Mouse (Mus musculus) MEL (cell line): Measurements from ENCODE around the gene Tnxb. TPM values are rescaled to one million over a fixed set of nuclear protein-coding genes. Genes with fewer than 3 reads are reported as not detected.

Experiments used
- DNase-seq: peaks from one replicate; pipeline ENCODE4 v3.0.0; 2011; ENCODE audit warnings: low read depth, low spot score
- H3K27ac ChIP-seq: 2 replicates; pipeline ENCODE4 v1.5.1; 2012; ENCODE audit warnings: low read depth, mild to moderate bottlenecking, control low read depth, low read length, moderate library complexity; ENCODE audit not compliant: control insufficient read depth
- H3K27me3 ChIP-seq, 2 experiments: fragments of 150-350 bp in 1 of 2; sonication (generic) in 1 of 2; 2 replicates each; pipeline ENCODE4 v1.6.1; 2012; ENCODE audit warnings: low read length in 2 of 2, mild to moderate bottlenecking in 2 of 2, improper control_type of control experiment in 1 of 2, moderate library complexity in 1 of 2; ENCODE audit not compliant: insufficient read depth in 2 of 2, control insufficient read depth in 1 of 2
- H3K36me3 ChIP-seq, 2 experiments: 2 replicates each; pipeline ENCODE4 v1.6.1; 2012 to 2014; ENCODE audit warnings: low read length in 2 of 2, improper control_type of control experiment in 1 of 2, inconsistent platforms in 1 of 2, mild to moderate bottlenecking in 1 of 2; ENCODE audit not compliant: insufficient read depth in 2 of 2, control insufficient read depth in 1 of 2
- H3K4me1 ChIP-seq, 2 experiments: fragments of 150-350 bp in 1 of 2; sonication (generic) in 1 of 2; 2 replicates each; pipeline ENCODE4 v1.6.1; 2012; ENCODE audit warnings: low read length in 2 of 2, improper control_type of control experiment in 1 of 2, mild to moderate bottlenecking in 1 of 2; ENCODE audit not compliant: insufficient read depth in 2 of 2, control insufficient read depth in 1 of 2
- H3K4me3 ChIP-seq, 2 experiments: fragments of 150-350 bp in 1 of 2; sonication (generic) in 1 of 2; 2 replicates each; pipeline ENCODE4 v1.5.1; 2012; ENCODE audit warnings: low read depth in 2 of 2, low read length in 2 of 2, mild to moderate bottlenecking in 2 of 2, moderate library complexity in 2 of 2, control low read depth in 1 of 2, improper control_type of control experiment in 1 of 2; ENCODE audit not compliant: control insufficient read depth in 1 of 2, insufficient read depth in 1 of 2
- H3K79me2 ChIP-seq: 2 replicates; pipeline ENCODE4 v1.6.1; 2012; ENCODE audit warnings: mild to moderate bottlenecking, low read length, moderate library complexity; ENCODE audit not compliant: control insufficient read depth, poor library complexity, insufficient read depth
- H3K9ac ChIP-seq: 2 replicates; pipeline ENCODE4 v1.6.1; 2012; ENCODE audit warnings: low read depth, mild to moderate bottlenecking, control low read depth, low read length, moderate library complexity; ENCODE audit not compliant: control insufficient read depth, poor library complexity, severe bottlenecking
- H3K9me3 ChIP-seq: fragments of 150-350 bp; sonication (generic); replicated peaks from 2 replicates; pipeline ENCODE4 v1.6.1; 2012; ENCODE audit warnings: mild to moderate bottlenecking, low read length, improper control_type of control experiment, moderate library complexity; ENCODE audit not compliant: insufficient read depth
- BHLHE40 ChIP-seq: IDR thresholded peaks from 2 replicates; pipeline ENCODE4 v1.6.1; 2012; ENCODE audit warnings: low read depth, mild to moderate bottlenecking, inconsistent platforms, low read length, improper control_type of control experiment, borderline replicate concordance
- CHD1 ChIP-seq: IDR thresholded peaks from 2 replicates; pipeline ENCODE4 v1.6.1; 2012; ENCODE audit warnings: low read depth, mild to moderate bottlenecking, inconsistent platforms, low read length, improper control_type of control experiment
- CHD2 ChIP-seq: IDR thresholded peaks from 2 replicates; pipeline ENCODE4 v1.6.1; 2011; ENCODE audit warnings: low read length, improper control_type of control experiment
- E2F4 ChIP-seq: IDR thresholded peaks from 2 replicates; pipeline ENCODE4 v1.6.1; 2011; ENCODE audit warnings: low read depth, low read length, improper control_type of control experiment, borderline replicate concordance
- ELF1 ChIP-seq: IDR thresholded peaks from 2 replicates; pipeline ENCODE4 v1.6.1; 2014; ENCODE audit warnings: low read depth, mild to moderate bottlenecking, inconsistent platforms, low read length, improper control_type of control experiment, moderate library complexity
- EP300 ChIP-seq, 2 experiments: IDR thresholded peaks; 2 replicates each; pipeline ENCODE4 v1.6.1; 2011; ENCODE audit warnings: improper control_type of control experiment in 2 of 2, low read length in 2 of 2, low read depth in 1 of 2, mild to moderate bottlenecking in 1 of 2
- ETS1 ChIP-seq: IDR thresholded peaks from 2 replicates; pipeline ENCODE4 v1.6.1; 2012; ENCODE audit warnings: low read depth, mild to moderate bottlenecking, inconsistent platforms, low read length, improper control_type of control experiment, moderate library complexity
- GATA1 ChIP-seq: IDR thresholded peaks from 2 replicates; pipeline ENCODE4 v1.6.1; 2011; ENCODE audit warnings: low read depth, low read length, improper control_type of control experiment
- MAFK ChIP-seq: IDR thresholded peaks from 2 replicates; pipeline ENCODE4 v1.6.1; 2011; ENCODE audit warnings: low read depth, mild to moderate bottlenecking, low read length, improper control_type of control experiment, borderline replicate concordance
- MAX ChIP-seq: IDR thresholded peaks from 2 replicates; pipeline ENCODE4 v1.6.1; 2011; ENCODE audit warnings: low read length, improper control_type of control experiment
- MYB ChIP-seq: IDR thresholded peaks from 2 replicates; pipeline ENCODE4 v1.6.1; 2011; ENCODE audit warnings: mild to moderate bottlenecking, low read depth, low read length, improper control_type of control experiment
- MYC ChIP-seq: IDR thresholded peaks from 2 replicates; pipeline ENCODE4 v1.6.1; 2011; ENCODE audit warnings: low read depth, mild to moderate bottlenecking, low read length, improper control_type of control experiment, moderate library complexity
- NRF1 ChIP-seq: IDR thresholded peaks from 2 replicates; pipeline ENCODE4 v1.6.1; 2014; ENCODE audit warnings: low read depth, mild to moderate bottlenecking, inconsistent platforms, low read length, improper control_type of control experiment, moderate library complexity; ENCODE audit not compliant: poor library complexity, insufficient read depth, severe bottlenecking
- POLR2A ChIP-seq, 2 experiments: IDR thresholded peaks; 2 replicates each; pipeline ENCODE4 v1.6.1; 2011 to 2012; ENCODE audit warnings: low read length in 2 of 2, mild to moderate bottlenecking in 2 of 2, control low read depth in 1 of 2, improper control_type of control experiment in 1 of 2, low read depth in 1 of 2, moderate library complexity in 1 of 2; ENCODE audit not compliant: control insufficient read depth in 1 of 2, insufficient read depth in 1 of 2, poor library complexity in 1 of 2
- RAD21 ChIP-seq: IDR thresholded peaks from 2 replicates; pipeline ENCODE4 v1.6.1; 2011; ENCODE audit warnings: mild to moderate bottlenecking, low read depth, low read length, improper control_type of control experiment
- SMC3 ChIP-seq: IDR thresholded peaks from 2 replicates; pipeline ENCODE4 v1.6.1; 2011; ENCODE audit warnings: low read depth, low read length, improper control_type of control experiment
- TAL1 ChIP-seq: IDR thresholded peaks from 2 replicates; pipeline ENCODE4 v1.6.1; 2012; ENCODE audit warnings: mild to moderate bottlenecking, inconsistent platforms, low read length, moderate library complexity, mixed read lengths
- TBP ChIP-seq: IDR thresholded peaks from 2 replicates; pipeline ENCODE4 v1.8.0; 2011; ENCODE audit warnings: low read depth, low read length, improper control_type of control experiment
- TCF12 ChIP-seq: IDR thresholded peaks from 2 replicates; pipeline ENCODE4 v1.6.1; 2014; ENCODE audit warnings: low read depth, mild to moderate bottlenecking, inconsistent platforms, low read length, improper control_type of control experiment, moderate library complexity
- UBTF ChIP-seq: IDR thresholded peaks from 2 replicates; pipeline ENCODE4 v1.6.1; 2012; ENCODE audit warnings: low read depth, mild to moderate bottlenecking, inconsistent platforms, low read length, improper control_type of control experiment, moderate library complexity, borderline replicate concordance; ENCODE audit not compliant: insufficient read depth
- ZC3H11A ChIP-seq: IDR thresholded peaks from 2 replicates; pipeline ENCODE4 v1.6.1; 2012; ENCODE audit warnings: low read depth, mild to moderate bottlenecking, inconsistent platforms, low read length, improper control_type of control experiment
- ZKSCAN1 ChIP-seq: IDR thresholded peaks from 2 replicates; pipeline ENCODE4 v1.6.1; 2012; ENCODE audit warnings: low read depth, mild to moderate bottlenecking, inconsistent platforms, low read length, improper control_type of control experiment, moderate library complexity
- ZNF384 ChIP-seq: IDR thresholded peaks from 2 replicates; pipeline ENCODE4 v1.6.1; 2012; ENCODE audit warnings: low read depth, mild to moderate bottlenecking, inconsistent platforms, low read length, improper control_type of control experiment
- polyA plus RNA-seq, 2 experiments: library from polyadenylated mRNA; stranded (reverse) in 1 of 2; unstranded in 1 of 2; fragments of >175 nt in 1 of 2; fragments of >200 nt in 1 of 2; gene quantifications; 2 replicates each; pipeline versions ENCODE4 v1.2.1 to v1.2.4; 2012; ENCODE audit warnings: low replicate concordance in 2 of 2, low read depth in 1 of 2; ENCODE audit not compliant: insufficient read length in 2 of 2, insufficient read depth in 1 of 2, missing spikeins in 1 of 2
- total RNA-seq: library from RNA; depleted of rRNA; stranded (reverse); fragments of 300-350 nt; gene quantifications from 2 replicates; pipeline ENCODE4 v1.2.3, GENCODE M21; 2012

Gene Tnxb
- total and polyA plus RNA-seq, 3 experiments, result 0.27 to 0.28 TPM; not detected in 1

DNA sequence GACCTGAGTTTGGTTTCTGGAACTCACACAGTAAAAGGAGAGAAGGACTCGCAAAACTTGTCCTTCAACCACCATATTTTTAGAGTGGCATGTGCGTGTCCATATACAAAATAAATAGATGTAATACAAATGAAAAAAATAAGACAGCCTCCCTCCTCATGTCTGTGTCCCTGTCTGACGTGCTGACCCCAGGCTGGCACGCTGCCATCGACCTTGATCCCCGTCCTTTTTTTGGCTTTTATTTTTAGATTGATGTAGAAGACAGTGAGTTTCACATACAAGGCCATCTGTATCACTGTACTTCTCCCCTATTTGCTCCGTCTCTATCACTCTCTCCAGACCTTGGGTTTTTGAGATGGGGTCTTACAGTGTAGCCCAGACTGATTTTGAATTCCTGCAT lies 5.9 kb upstream of the Tnxb start:
- DNase-seq, result no peak
- Histone ChIP-seq H3K9me3 (no peaks in the 10 kb centered on the region), H3K9ac (no peak overlapping the region), H3K27ac (no peak overlapping the region), H3K36me3 (peaks cover 0 to 3% of the 10 kb centered on the region in 2 experiments; a peak in 1 of 4 replicates), H3K79me2 (no peaks in the 10 kb centered on the region), H3K27me3 (no peaks in the 10 kb centered on the region), H3K4me3 (no peak overlapping the region), H3K4me1 (peaks cover 0 to 18% of the 10 kb centered on the region in 2 experiments; a peak in 3 of 4 replicates)
- TF ChIP-seq ZC3H11A, result no peak
- no peak for TF ChIP-seq ZKSCAN1
- no peak for TF ChIP-seq EP300 (IDR thresholded peaks at IDR 0.05; ENCODE audit: low read depth in 1 of 2, low read length in 2 of 2)
- no peak for TF ChIP-seq ETS1
- no peak for TF ChIP-seq UBTF
- TF ChIP-seq TAL1, result no peak
- TF ChIP-seq SMC3, result no peak
- TF ChIP-seq MAFK, result no peak
- no peak for TF ChIP-seq NRF1
- TF ChIP-seq TBP, result no peak
- TF ChIP-seq CHD2, result no peak
- no peak for TF ChIP-seq RAD21
- TF ChIP-seq GATA1, result no peak

DNA sequence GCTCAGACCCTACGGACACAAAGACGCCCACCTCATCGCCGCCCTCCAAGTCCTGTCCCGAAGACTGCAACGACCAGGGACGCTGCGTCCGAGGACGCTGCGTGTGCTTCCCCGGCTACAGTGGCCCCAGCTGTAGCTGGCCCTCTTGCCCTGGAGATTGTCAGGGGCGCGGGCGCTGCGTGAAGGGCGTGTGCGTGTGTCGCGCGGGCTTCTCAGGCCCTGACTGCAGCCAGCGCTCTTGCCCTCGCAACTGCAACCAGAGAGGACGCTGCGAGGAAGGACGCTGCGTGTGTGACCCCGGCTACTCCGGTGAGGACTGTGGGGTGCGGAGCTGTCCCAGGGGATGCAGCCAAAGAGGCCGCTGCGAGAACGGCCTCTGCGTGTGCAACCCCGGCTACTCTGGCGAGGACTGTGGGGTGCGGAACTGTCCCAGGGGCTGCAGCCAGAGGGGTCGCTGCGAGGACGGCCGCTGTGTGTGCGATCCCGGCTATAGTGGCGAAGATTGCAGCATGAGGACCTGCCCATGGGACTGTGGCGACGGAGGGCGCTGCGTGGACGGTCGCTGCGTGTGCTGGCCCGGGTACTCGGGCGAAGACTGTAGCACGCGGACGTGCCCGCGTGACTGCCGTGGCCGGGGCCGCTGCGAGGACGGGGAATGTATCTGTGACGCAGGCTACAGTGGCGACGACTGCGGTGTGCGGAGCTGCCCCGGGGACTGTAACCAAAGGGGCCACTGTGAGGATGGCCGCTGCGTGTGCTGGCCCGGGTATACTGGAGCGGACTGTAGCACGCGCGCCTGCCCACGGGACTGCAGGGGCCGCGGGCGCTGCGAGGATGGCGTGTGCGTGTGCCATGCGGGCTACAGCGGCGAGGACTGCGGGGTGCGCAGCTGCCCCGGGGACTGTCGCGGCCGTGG lies 1.1 kb downstream of the Tnxb start:
- Histone ChIP-seq H3K36me3 (no peaks in the 10 kb centered on the region), H3K9me3 (no peaks in the 10 kb centered on the region), H3K9ac (no peak overlapping the region), H3K4me1 (no peaks in the 10 kb centered on the region), H3K27me3 (no peaks in the 10 kb centered on the region), H3K27ac (no peak overlapping the region), H3K79me2 (no peaks in the 10 kb centered on the region), H3K4me3 (no peak overlapping the region)
- DNase-seq, result no peak
- no peak for TF ChIP-seq EP300 (IDR thresholded peaks at IDR 0.05; ENCODE audit: low read depth in 1 of 2, low read length in 2 of 2)
- no peak for TF ChIP-seq TBP
- TF ChIP-seq MYB, result no peak
- TF ChIP-seq BHLHE40, result no peak
- TF ChIP-seq ELF1, result no peak
- no peak for TF ChIP-seq CHD1
- TF ChIP-seq GATA1, result no peak
- no peak for TF ChIP-seq NRF1
- no peak for TF ChIP-seq E2F4
- TF ChIP-seq MAFK, result no peak
- TF ChIP-seq CHD2, result no peak
- no peak for TF ChIP-seq ZNF384
- TF ChIP-seq TCF12, result no peak
- TF ChIP-seq MAX, result no peak
- no peak for TF ChIP-seq RAD21
- TF ChIP-seq MYC, result no peak
- TF ChIP-seq POLR2A (IDR thresholded peaks at IDR 0.05; ENCODE audit: control insufficient read depth in 1 of 2, insufficient read depth in 1 of 2, low read depth in 1 of 2, low read length in 2 of 2, poor library complexity in 1 of 2), result no peak
